In the genomic region with DNA sequence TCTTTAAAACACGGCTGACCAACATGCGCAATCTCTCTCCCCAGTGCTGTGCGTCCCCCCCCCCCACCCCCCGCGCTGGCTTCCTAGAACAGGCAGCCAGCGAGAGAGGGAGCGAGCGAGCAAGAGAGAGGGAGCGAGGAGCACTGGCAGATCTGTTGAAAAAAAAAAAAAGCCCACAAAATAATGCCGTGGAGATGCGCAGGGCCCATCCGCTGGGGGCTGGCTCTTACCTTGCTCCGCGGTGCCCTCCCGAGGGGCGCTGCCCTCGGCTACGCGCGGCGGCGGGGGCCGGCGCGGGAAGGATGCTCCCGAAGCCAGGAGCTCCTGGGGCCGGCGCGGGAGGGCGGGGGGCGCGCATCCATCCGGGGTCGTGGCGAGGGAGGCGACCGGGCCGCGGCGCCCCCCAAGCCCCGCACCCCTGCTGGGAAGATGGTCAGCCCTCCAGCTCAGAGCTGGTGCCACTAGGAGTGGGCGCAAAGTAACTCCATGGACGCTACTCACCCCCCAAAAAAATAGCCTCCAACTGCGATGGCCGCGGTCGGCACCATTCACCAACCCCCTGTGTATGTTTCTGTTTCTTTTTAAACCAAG, we compare ENCODE assay signal across 8 mouse cellular contexts. TPM values are rescaled to one million over a fixed set of nuclear protein-coding genes. Genes with fewer than 3 reads are reported as not detected.
DNase-seq lines count a peak whose midpoint lies in the region; ATAC-seq lines count a peak whose summit lies in the region.

A gene (minus strand): TSS at position 573 of the 591 bp plus-strand sequence.

- H3K9me3 ChIP-seq in megakaryocyte, embryonic 14.5 days, result no peaks in the 10 kb centered on the region

- DNase-seq in T-cell, adult 2 months (ENCODE audit: low spot score), result peak; percentile 59
- peak; percentile 61 to 69 for DNase-seq in cerebellum, postnatal 14 days
- peak; percentile 65 for DNase-seq in gastrocnemius, postnatal 25 days
- peak; percentile 53 to 56 for DNase-seq in left cerebral cortex, postnatal 14 days (ENCODE audit: low spot score in 2 of 2)
- DNase-seq in right cerebral cortex, postnatal 14 days, result peak; percentile 45
- DNase-seq in urinary bladder, postnatal 36 days (ENCODE audit: low spot score in 2 of 2), result peak; percentile 38 to 47

- H3K4me3 ChIP-seq in megakaryocyte, embryonic 14.5 days (replicated peaks), result peak within 1 kb of the TSS; percentile 97

- no peaks in the 10 kb centered on the region for H3K36me3 ChIP-seq in megakaryocyte, embryonic 14.5 days (replicated peaks; ENCODE audit: low read length)

- peaks cover 22% of the 10 kb centered on the region for H3K27me3 ChIP-seq in megakaryocyte, embryonic 14.5 days (replicated peaks)

- intact Hi-C loops in left cerebral cortex, postnatal 14 days (cut with DNase I), result no loop called here

- peaks cover 26% of the 10 kb centered on the region for H3K4me1 ChIP-seq in megakaryocyte, embryonic 14.5 days

- ATAC-seq in inflammation-experienced regulatory T-cells, adult 6 months, result peak; percentile 11

RNA-seq across cellular contexts. Expression of the gene that starts here (rescaled TPM):
- total RNA-seq in gastrocnemius, postnatal 25 days (2021), result 1 to 10 TPM; 2.3 to 3.5 TPM
- polyA plus RNA-seq in inflammation-experienced regulatory T-cells, adult 6 months (2017; shearing (Covaris generic)), result 10 to 100 TPM; 14.1 to 21.5 (median 20.1) TPM
- 10 to 100 TPM; 12.3 to 13.4 TPM for total RNA-seq in left cerebral cortex, postnatal 14 days (2021)
- 0.26 and 3.6 TPM in 2 replicates for polyA plus RNA-seq in megakaryocyte, embryonic 14.5 days (2012; ENCODE audit: insufficient read depth, low replicate concordance)

Comparison
In these comparisons a context has a peak if more than half of its experiments do, and no peak if none do; other contexts are left out.
1. Peak in every context shown above with its lines: DNase-seq, ATAC-seq and H3K4me3 ChIP-seq.